Mouse (Mus musculus): Measurements from ENCODE around the gene Nmnat2.

- TF ChIP-seq CTCF (IDR thresholded peaks at IDR 0.05; ENCODE audit: low read depth), result no peak
- no peak for TF ChIP-seq EP300 (optimal IDR thresholded peaks at IDR 0.05)
Measured at GRCm38 (mm10) chr1:153124502-153124901, 169.7 kb downstream of the Nmnat2 start.

All from stomach, postnatal 0 days (tissue).